Mouse (Mus musculus) heart, postnatal 25 days (tissue): ENCODE measurements around the gene 4933434E20Rik. TPM values are rescaled to one million over a fixed set of nuclear protein-coding genes. Genes with fewer than 3 reads are reported as not detected.
A peak's percentile ranks its signal among the peaks of the same experiment; 100 is the strongest.

Experiments used
- DNase-seq: peaks from one replicate; pipeline ENCODE4 v3.0.0; 2022; ENCODE audit warnings: low spot score
- intact Hi-C: fragments of 180-260 bp; cut with DNase I; formaldehyde crosslinking; loops from one replicate; pipeline ENCODE4 v1.15.1; 2025
- total RNA-seq, 2 experiments: library from RNA; stranded (reverse); gene quantifications; 2 replicates each; pipeline ENCODE4 v1.2.3; 2021

The 4933434E20Rik gene
- total RNA-seq, 2 experiments from 2014 or later, result 71.4 to 79.5 TPM

DNA sequence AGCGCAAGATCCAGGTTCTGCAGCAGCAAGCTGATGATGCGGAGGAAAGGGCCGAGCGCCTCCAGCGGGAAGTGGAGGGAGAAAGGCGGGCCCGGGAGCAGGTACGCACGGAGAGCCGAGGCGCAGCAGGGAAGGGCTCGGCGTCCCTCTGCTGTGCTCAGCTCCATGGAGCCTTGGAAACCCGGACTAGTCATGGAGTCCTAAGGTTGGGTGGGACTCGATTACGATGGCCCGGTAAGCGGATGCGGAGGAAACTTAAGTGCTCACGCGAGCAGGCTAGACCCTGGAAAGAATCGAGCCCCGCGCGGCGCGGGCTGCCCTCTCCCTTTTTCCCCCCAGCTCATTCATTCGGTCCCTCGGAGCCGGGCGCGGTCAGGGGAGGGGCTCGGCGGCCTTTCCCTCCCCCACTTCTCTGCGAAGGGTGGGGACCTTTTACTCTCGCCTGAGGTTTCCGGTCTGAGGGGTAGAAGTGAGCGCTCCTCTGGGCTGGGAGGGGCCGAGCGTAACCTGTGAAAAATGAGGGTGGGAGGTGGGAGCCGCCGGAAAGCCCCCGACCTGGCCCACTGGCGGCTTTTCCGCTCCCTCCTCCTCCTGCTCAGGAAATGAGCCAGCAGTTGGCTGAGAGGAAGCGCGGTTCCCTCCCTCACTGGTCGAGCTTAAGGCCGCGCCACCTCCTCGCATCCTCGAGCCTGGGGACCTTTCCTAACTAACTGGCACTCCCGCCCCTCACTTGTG, 28.5 kb downstream of the 4933434E20Rik start:
- intact Hi-C loops, result loop anchor here (2.0 to 10.0 kb wide), 2 partner anchors 23 to 295 kb away; no protein-coding TSS in a partner anchor
- DNase-seq, result peak; percentile 70

DNA sequence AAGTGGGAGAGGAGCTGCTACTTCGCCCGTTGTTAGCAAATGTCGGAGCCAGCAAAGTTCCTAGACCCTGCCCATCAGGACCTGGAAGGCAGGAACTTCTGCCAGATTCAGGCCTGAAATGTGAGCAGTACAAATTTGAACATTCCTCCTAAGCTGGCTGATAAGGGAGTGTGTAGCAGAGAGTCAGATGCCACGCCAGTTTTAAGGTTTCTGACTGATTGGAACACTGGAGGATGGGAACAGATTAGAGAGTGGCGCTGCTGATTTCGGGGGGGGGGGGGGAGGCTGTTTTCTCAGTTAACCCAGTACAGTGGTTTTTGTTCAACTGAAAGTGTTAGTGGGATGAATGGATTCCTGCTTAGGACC, 29.0 kb downstream of the 4933434E20Rik start:
- no peak for DNase-seq
- intact Hi-C loops, result no loop called here

DNA sequence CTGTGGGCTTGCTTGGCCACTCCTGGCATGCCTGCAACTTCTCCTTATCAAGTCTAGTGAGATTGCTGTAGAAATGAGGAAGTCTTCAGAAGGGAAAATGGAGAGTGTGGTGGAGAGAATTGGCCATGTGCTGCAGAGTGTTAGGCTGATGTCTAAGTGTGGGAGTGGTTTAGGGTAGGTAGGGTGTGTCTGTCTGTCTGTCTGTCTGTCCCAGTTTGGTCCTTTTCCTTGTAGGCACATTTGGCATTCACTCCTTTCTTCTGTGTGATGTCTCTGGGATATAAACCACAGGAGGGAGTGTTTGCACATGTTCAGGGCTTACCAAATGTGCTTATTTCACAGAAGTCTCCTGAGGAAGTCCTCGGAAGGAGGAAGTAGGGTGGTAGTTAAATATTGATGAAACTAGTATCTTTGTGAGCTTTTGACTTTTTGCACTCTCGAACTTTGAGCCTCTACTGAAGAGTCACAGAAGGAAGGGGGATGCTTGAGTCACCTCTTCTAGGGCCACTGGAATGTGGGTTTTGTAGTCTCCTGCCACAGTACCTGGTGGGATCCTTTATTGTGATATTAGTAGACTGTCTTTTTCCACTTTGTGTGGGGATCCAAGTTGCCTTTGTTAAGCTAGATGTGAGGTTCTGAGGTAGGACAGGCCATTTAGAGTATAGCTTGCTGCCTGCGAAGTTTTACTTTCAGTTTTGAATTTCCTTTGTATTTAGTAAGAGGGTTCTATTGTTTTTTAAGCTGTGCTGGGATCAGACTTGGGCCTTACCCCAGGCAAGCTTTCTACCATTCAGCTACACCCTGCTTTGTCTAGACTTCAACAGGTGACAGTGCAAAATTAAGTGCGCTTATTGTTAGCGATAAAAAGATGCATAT, 30.2 kb downstream of the 4933434E20Rik start:
- intact Hi-C loops, result no loop called here
- DNase-seq, result no peak

DNA sequence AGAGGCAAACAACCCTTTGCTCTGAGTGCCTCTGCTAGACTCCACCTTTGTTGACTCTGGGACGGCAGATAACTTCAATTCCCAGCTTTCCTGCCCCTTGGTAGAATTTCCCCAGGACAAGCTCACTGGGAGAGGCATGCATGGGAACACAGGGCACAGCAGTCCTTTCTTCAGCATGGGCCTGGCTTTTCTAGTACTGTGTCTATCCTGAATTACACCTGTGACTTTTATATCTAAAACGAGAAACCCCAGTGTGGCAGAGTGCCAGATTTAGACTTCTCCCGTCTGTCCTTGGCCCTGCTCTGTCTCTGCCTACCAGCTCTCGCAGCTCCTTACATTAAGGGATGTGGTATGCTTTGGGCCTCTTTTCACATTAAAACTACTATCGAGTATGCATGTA, 31.6 kb downstream of the 4933434E20Rik start:
- DNase-seq, result no peak
- intact Hi-C loops, result no loop called here

DNA sequence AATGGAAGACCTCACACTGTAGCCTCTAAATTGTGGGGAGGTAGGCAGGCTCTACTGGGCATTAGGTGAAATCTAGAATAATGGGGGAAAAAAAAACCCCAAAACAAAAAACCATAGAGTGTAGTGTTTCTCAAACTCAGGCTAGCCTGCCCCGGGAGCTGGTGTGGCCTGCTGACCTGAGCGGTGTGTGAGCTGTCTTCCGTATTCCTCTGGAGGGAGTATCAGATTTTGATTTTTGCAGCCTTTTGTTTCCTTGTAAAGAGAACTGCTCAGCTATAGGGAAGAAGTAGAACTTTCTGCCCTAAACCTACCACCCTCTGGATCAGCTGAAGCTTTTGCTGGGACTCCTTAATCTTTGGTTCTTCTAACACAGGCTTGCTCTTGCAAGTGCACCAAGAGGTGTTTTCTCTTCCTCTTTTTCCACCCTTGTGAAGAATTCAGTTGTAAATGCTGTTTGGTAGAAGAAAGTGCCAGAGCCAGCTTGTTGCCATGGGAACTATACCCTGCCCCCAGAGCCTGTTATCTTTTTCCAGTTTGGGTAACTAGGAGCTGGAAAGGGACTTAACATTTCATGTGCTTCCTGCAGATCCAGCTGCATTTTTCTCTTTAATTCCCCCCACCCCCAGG, 32.4 kb downstream of the 4933434E20Rik start:
- no peak for DNase-seq
- intact Hi-C loops, result no loop called here

DNA sequence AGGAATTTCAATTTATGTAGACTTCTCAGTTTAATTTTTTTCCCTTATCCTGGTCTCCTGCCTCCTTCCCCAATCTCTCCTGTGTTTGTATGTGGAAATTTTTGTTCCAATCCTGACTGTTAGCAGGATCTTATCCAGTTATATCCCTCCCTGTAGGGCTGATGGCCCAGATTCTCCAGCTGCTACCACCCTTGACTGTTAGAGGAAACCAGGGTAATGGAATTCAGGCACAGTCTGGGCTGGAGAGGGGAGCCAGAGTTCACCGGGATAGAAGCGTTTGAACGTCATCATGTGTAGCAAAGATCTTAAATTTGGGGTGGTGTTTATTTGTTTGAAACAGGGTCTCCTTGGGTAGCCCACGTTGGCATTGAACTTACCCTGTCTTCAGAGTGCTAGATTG, 33.4 kb downstream of the 4933434E20Rik start:
- intact Hi-C loops, result no loop called here

GRCm38 (mm10) chr3:90085281-90085680, 33.8 kb downstream of the 4933434E20Rik start:
- intact Hi-C loops, result no loop called here
- DNase-seq, result no peak

More for the DNA sequence above, 33.4 kb downstream of the 4933434E20Rik start:
- DNase-seq, result peak; percentile 20

DNA sequence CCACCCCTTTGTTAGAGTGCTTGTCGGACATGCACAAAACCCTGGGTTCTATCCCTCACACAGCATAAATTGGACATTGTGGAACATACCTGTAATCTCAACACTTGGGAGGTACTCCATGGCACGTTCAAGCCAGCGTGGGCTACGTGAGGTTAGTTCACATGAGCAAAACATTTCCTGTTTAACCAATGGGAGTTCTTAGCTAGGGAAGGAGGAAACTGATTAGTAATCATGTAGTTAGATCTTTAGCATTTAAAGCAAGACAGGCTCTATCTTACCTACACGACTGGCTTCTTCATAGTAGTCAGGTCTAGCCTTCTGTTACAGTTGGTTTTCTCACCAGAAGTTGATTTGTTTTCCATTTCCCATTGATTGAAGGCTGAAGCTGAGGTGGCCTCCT, 34.6 kb downstream of the 4933434E20Rik start:
- intact Hi-C loops, result no loop called here
- DNase-seq, result no peak

- DNase-seq, result no peak
- intact Hi-C loops, result no loop called here
These were observed 37.2 kb downstream of the 4933434E20Rik start for GRCm38 (mm10) chr3:90088617-90089016.

GRCm38 (mm10) chr3:90090892-90091291, 39.5 kb downstream of the 4933434E20Rik start:
- intact Hi-C loops, result no loop called here
- no peak for DNase-seq

DNA sequence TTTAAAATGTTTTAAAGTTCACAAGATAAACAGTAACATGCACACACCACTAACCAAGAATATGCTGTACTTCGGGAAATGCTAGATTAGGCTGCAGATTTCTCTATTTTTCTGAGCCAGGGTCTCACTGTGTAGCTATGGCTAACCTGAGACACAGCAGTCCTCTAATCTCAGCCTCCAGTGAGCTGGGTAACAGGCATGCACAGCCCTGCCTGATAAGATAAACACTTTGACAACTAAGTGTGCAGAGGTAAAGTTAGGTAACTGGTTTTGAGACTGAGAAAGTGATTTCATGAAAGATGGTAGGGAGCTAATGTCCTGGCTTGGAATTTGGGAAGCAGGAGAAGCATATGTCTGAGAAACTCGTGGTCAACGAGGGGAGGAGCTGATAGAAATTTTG, 43.0 kb downstream of the 4933434E20Rik start:
- DNase-seq, result no peak

DNA sequence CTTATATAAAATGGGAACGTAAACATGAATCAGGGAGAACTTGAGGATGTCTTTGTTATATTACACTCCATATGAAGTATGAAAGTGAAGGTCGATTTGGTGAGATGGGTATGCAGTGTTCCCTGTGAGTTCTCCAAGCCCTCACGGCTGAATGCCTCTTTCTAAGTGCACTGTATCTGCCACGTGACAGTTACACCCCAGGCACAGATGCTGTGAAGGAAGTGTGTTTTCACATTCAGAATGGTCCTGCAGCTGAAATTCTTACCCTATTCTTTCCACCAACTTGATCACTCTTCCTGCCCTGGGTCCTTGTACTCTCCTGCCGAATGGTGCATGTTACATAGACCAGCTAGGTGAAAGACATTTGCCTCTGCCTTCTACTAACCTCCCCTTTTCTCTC, 46.5 kb downstream of the 4933434E20Rik start:
- intact Hi-C loops, result no loop called here
- no peak for DNase-seq

More for the DNA sequence above, 43.0 kb downstream of the 4933434E20Rik start:
- intact Hi-C loops, result no loop called here

GRCm38 (mm10) chr3:90101010-90101409, 49.6 kb downstream of the 4933434E20Rik start:
- no peak for DNase-seq
- intact Hi-C loops, result no loop called here

- no peak for DNase-seq
- intact Hi-C loops, result no loop called here
These were observed 50.2 kb downstream of the 4933434E20Rik start for GRCm38 (mm10) chr3:90101673-90102072.

DNA sequence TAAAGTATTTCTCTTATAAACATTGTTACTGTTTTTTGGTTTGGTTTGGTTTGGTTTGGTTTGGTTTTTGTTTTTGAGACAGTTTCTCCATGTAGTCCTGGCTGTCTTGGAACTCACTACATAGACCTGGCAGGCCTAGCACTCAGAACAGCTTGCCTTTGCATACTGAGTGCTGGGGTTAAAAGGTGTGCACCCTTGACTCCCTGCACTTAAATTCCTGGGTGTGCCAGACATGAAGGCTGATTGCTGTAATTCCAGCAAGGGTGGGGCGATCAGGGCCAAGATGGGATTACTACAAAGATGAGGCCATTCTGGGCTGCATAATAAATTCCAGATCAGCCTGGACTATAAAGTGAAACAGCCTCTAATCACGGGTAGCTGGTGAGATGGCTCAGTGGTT, 50.8 kb downstream of the 4933434E20Rik start:
- no peak for DNase-seq
- intact Hi-C loops, result no loop called here

- intact Hi-C loops, result no loop called here
- no peak for DNase-seq
These were observed 51.7 kb downstream of the 4933434E20Rik start for GRCm38 (mm10) chr3:90103176-90103575.

GRCm38 (mm10) chr3:90103938-90104337, 52.5 kb downstream of the 4933434E20Rik start, which contains the start of gene Nup210l:
Gene Nup210l, plus strand, starts transcription at chr3:90104132.
- no peak for DNase-seq
- intact Hi-C loops, result no loop called here

DNA sequence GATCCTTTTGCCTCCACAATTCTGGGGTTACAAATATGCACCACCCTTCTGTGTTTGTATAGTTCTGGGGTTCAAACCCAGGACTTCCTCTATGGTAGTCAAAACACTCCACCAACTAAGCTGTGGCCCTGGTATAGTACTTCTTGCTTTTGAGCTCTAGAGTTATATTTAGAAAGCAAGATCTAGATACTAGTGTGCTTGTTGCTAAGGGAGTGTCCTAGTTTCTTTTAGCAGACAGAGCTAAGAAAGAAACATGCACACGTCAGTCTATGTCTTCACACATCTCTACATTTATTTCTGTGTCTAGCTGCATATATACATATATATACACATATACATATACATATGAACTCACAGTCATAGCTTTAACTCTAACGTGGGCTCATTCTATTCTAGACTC, 60.3 kb downstream of the 4933434E20Rik start:
- DNase-seq, result no peak
- intact Hi-C loops, result no loop called here

GRCm38 (mm10) chr3:90114342-90114741, 62.9 kb downstream of the 4933434E20Rik start:
- DNase-seq, result no peak
- intact Hi-C loops, result no loop called here

- intact Hi-C loops, result no loop called here
- DNase-seq, result no peak
These were observed 64.1 kb downstream of the 4933434E20Rik start for GRCm38 (mm10) chr3:90115526-90115925.
